Mouse (Mus musculus): ENCODE measurements around the gene Foxm1. TPM values are rescaled to one million over a fixed set of nuclear protein-coding genes. Genes with fewer than 3 reads are reported as not detected.

The Foxm1 gene
- polyA plus RNA-seq, 1 experiment from 2014 or later, result 9.8 TPM

DNA sequence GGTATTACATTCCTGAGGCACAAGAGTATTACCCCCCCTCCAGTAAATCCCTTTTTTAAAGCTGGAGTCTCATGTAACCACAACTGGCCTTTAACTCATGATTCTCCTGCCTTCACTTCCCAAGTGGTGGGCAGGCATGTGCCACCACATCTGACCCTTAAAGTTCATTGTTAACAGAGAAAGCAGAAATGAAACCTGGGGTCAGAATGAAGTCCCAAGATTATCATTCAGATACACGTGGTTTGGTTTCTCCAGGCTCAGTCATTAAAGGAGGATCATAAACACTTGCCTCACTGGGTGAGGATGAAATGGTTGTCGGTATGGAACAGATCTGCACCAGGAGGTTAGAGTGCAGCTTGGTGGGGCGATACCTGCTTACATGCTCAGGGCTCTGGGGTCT is 18.5 kb downstream of the Foxm1 start:
- no peak overlapping the region for H3K9ac ChIP-seq (replicated peaks; ENCODE audit: low read length)
- no peaks in the 10 kb centered on the region for H3K4me1 ChIP-seq (ENCODE audit: control insufficient read depth, insufficient read depth, low read length)
- H3K4me2 ChIP-seq (ENCODE audit: low read length), result no peak overlapping the region
- no peaks in the 10 kb centered on the region for H3K9me3 ChIP-seq (ENCODE audit: control insufficient read depth, low read length)
- ATAC-seq (ENCODE audit: low FRiP score, low TSS enrichment) (no peak), DNase-seq (no peak)
- H3K27ac ChIP-seq (replicated peaks; ENCODE audit: low read depth, low read length), result no peak overlapping the region
- no peaks in the 10 kb centered on the region; the same call in 1 of the 2 replicates for H3K36me3 ChIP-seq (ENCODE audit: control insufficient read depth, insufficient read depth, low read length)
- no peak overlapping the region for H3K4me3 ChIP-seq (replicated peaks; ENCODE audit: low read depth, low read length)
- WGBS, result 81% methylated on average over 3 of the region's 3 CpGs
- no peaks in the 10 kb centered on the region for H3K27me3 ChIP-seq (ENCODE audit: control insufficient read depth, insufficient read depth, low read length)

GRCm38 (mm10) chr6:128383752-128384151 is 21.0 kb downstream of the Foxm1 start:
- Histone ChIP-seq H3K27me3 (ENCODE audit: control insufficient read depth, insufficient read depth, low read length) (no peaks in the 10 kb centered on the region), H3K4me3 (replicated peaks; ENCODE audit: low read depth, low read length) (no peak overlapping the region), H3K4me2 (ENCODE audit: low read length) (no peak overlapping the region), H3K36me3 (ENCODE audit: control insufficient read depth, insufficient read depth, low read length) (no peaks in the 10 kb centered on the region), H3K9ac (replicated peaks; ENCODE audit: low read length) (no peak overlapping the region), H3K4me1 (ENCODE audit: control insufficient read depth, insufficient read depth, low read length) (no peaks in the 10 kb centered on the region), H3K9me3 (ENCODE audit: control insufficient read depth, low read length) (no peaks in the 10 kb centered on the region), H3K27ac (replicated peaks; ENCODE audit: low read depth, low read length) (no peak overlapping the region)
- ATAC-seq (ENCODE audit: low FRiP score, low TSS enrichment), result no peak
- no peak for DNase-seq
- WGBS, result 71% methylated on average over 7 of the region's 7 CpGs

- Histone ChIP-seq H3K36me3 (ENCODE audit: control insufficient read depth, insufficient read depth, low read length) (no peaks in the 10 kb centered on the region), H3K9me3 (ENCODE audit: control insufficient read depth, low read length) (no peaks in the 10 kb centered on the region), H3K4me1 (ENCODE audit: control insufficient read depth, insufficient read depth, low read length) (no peaks in the 10 kb centered on the region), H3K27ac (replicated peaks; ENCODE audit: low read depth, low read length) (no peak overlapping the region), H3K4me3 (replicated peaks; ENCODE audit: low read depth, low read length) (no peak overlapping the region), H3K4me2 (ENCODE audit: low read length) (no peak overlapping the region), H3K9ac (replicated peaks; ENCODE audit: low read length) (no peak overlapping the region), H3K27me3 (ENCODE audit: control insufficient read depth, insufficient read depth, low read length) (no peaks in the 10 kb centered on the region)
- ATAC-seq (ENCODE audit: low FRiP score, low TSS enrichment) (no peak), DNase-seq (no peak)
- WGBS, result 85% methylated on average over 1 of the region's 1 CpGs
These were observed 22.3 kb downstream of the Foxm1 start for GRCm38 (mm10) chr6:128385026-128385425.

DNA sequence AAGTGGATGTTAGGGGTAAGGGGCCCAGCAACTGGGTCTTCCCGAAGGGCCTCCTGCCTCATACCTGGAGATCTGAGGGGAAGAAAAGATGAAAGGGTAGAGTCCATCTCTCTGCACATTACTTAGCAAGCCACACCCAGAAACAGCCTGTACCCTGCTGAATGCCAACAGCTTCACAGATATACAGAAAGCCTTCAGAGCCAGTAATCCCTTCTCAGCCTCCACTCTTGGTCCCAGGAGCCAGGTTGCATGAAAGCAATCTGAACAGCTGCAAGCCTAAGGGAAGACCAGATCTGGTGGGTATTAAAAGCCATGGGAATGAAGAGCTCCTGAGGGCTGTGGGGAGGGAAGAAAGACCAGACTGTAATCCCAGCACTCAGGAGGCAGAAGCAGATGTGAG is 26.4 kb downstream of the Foxm1 start:
- H3K4me1 ChIP-seq (ENCODE audit: control insufficient read depth, insufficient read depth, low read length), result no peaks in the 10 kb centered on the region
- no peak overlapping the region for H3K27ac ChIP-seq (replicated peaks; ENCODE audit: low read depth, low read length)
- H3K4me3 ChIP-seq (replicated peaks; ENCODE audit: low read depth, low read length), result no peak overlapping the region
- no peak for ATAC-seq (ENCODE audit: low FRiP score, low TSS enrichment)
- H3K36me3 ChIP-seq (ENCODE audit: control insufficient read depth, insufficient read depth, low read length), result no peaks in the 10 kb centered on the region
- H3K9me3 ChIP-seq (ENCODE audit: control insufficient read depth, low read length), result no peaks in the 10 kb centered on the region
- H3K27me3 ChIP-seq (ENCODE audit: control insufficient read depth, insufficient read depth, low read length), result no peaks in the 10 kb centered on the region
- no peak for DNase-seq
- no peak overlapping the region for H3K4me2 ChIP-seq (ENCODE audit: low read length)
- 100% methylated on average over 1 of the region's 1 CpGs for WGBS
- no peak overlapping the region for H3K9ac ChIP-seq (replicated peaks; ENCODE audit: low read length)

DNA sequence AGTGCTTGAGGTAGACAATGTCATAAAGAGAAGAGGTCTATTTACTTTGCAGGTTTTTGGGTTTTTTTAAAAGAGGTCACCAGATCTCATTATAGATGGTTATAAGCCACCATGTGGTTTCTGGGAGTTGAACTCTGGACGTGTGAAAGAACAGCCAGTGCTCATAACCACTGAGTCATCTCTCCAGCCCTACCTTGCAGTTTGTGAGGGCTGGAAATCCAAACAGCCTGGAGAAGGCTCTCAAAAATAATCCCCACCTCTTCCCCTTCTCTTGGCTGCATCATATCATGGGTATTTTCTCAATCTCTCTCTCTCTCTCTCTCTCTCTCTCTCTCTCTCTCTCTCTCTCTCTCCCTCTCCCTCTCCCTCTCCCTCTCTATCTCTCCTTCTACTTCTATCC is 27.9 kb downstream of the Foxm1 start:
- DNase-seq, result no peak
- no peak overlapping the region for H3K4me3 ChIP-seq (replicated peaks; ENCODE audit: low read depth, low read length)
- H3K9me3 ChIP-seq (ENCODE audit: control insufficient read depth, low read length), result no peaks in the 10 kb centered on the region
- H3K9ac ChIP-seq (replicated peaks; ENCODE audit: low read length), result no peak overlapping the region
- H3K36me3 ChIP-seq (ENCODE audit: control insufficient read depth, insufficient read depth, low read length), result no peaks in the 10 kb centered on the region
- no peaks in the 10 kb centered on the region for H3K27me3 ChIP-seq (ENCODE audit: control insufficient read depth, insufficient read depth, low read length)
- no peak for ATAC-seq (ENCODE audit: low FRiP score, low TSS enrichment)
- H3K4me2 ChIP-seq (ENCODE audit: low read length), result no peak overlapping the region
- H3K27ac ChIP-seq (replicated peaks; ENCODE audit: low read depth, low read length), result no peak overlapping the region
- H3K4me1 ChIP-seq (ENCODE audit: control insufficient read depth, insufficient read depth, low read length), result no peaks in the 10 kb centered on the region
- WGBS, result 63% methylated on average over 1 of the region's 1 CpGs

DNA sequence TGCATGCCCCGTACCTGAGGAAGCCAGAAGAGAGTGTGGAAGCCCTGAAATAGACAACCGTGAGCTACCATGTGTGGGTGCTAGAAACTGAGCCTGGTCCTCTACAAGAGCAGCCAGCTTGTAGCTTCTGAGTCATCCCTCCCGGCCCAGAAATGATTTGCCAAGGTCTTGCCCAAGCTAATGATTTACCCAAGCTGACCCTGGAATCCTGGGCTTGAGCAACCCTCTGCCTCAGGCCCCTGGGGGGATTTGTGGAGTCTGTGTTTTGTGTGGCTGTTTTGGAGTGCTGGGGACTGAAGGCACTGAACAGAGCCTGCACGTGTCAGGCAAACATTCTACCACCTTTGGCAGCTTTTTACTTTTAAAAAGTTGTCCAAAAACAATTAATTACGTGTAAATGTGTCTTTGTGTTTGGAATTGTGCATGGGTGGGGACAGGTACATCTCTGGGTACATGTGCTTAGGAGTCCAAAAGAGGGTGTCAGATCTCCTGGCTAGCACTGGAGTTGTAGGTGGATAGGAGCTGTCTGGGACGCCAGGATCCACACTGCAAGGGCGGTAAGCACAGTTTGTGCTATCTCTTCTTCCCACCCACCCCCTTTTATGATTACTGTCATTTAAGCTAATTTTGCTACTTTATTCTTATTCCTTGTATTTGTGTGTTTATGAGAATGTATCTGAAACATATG is 35.0 kb downstream of the Foxm1 start:
- 80% methylated on average over 7 of the region's 7 CpGs for WGBS
- no peaks in the 10 kb centered on the region for H3K9me3 ChIP-seq (ENCODE audit: control insufficient read depth, low read length)

DNA sequence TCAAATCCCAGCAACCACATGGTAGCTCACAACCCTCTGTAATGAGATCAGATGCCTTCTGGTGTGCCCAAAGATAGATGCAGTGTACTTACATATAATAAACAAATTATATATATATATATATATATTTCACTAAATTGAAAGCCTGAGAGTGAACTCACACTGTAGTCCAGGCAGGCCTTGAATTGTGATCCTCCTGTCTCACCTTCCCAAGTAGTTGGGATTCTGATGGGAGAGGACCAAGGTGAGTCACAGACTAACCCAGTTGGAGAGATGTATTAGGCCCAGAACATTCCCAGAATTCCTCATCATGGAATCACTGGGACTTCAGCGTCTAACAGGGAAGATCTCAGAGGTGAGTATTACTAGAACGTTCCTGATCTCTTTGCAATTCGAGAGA is 36.2 kb downstream of the Foxm1 start, which contains the start of gene Nrip2:
Nrip2 (plus strand) TSS at position 301 of the 400 bp plus-strand sequence.
- Histone ChIP-seq H3K4me1 (ENCODE audit: control insufficient read depth, insufficient read depth, low read length) (no peaks in the 10 kb centered on the region), H3K27me3 (ENCODE audit: control insufficient read depth, insufficient read depth, low read length) (no peaks in the 10 kb centered on the region), H3K36me3 (ENCODE audit: control insufficient read depth, insufficient read depth, low read length) (no peaks in the 10 kb centered on the region), H3K9ac (replicated peaks; ENCODE audit: low read length) (peak within 1 kb of the TSS; percentile 42), H3K4me3 (replicated peaks; ENCODE audit: low read depth, low read length) (peak within 1 kb of the TSS; percentile 24), H3K9me3 (ENCODE audit: control insufficient read depth, low read length) (no peaks in the 10 kb centered on the region), H3K4me2 (ENCODE audit: low read length) (peak within 1 kb of the TSS; percentile 47), H3K27ac (replicated peaks; ENCODE audit: low read depth, low read length) (peak within 1 kb of the TSS; percentile 79)
- ATAC-seq (ENCODE audit: low FRiP score, low TSS enrichment) (no peak), DNase-seq (no peak)
- WGBS, result 72% methylated on average over 3 of the region's 3 CpGs

More for the DNA sequence above, 35.0 kb downstream of the Foxm1 start:
- ATAC-seq (ENCODE audit: low FRiP score, low TSS enrichment) (no peak), DNase-seq (no peak)
- no peaks in the 10 kb centered on the region for H3K4me1 ChIP-seq (ENCODE audit: control insufficient read depth, insufficient read depth, low read length)
- H3K27me3 ChIP-seq (ENCODE audit: control insufficient read depth, insufficient read depth, low read length), result no peaks in the 10 kb centered on the region
- no peak overlapping the region for H3K9ac ChIP-seq (replicated peaks; ENCODE audit: low read length)
- H3K36me3 ChIP-seq (ENCODE audit: control insufficient read depth, insufficient read depth, low read length), result no peaks in the 10 kb centered on the region
- no peak overlapping the region for H3K4me2 ChIP-seq (ENCODE audit: low read length)
- H3K4me3 ChIP-seq (replicated peaks; ENCODE audit: low read depth, low read length), result no peak overlapping the region
- no peak overlapping the region for H3K27ac ChIP-seq (replicated peaks; ENCODE audit: low read depth, low read length)

- H3K4me2 ChIP-seq (ENCODE audit: low read length), result peak overlapping the region; percentile 47
- H3K9me3 ChIP-seq (ENCODE audit: control insufficient read depth, low read length), result no peaks in the 10 kb centered on the region
- ATAC-seq (ENCODE audit: low FRiP score, low TSS enrichment) (peak; percentile 85), DNase-seq (peak; percentile 75)
- no peaks in the 10 kb centered on the region for H3K27me3 ChIP-seq (ENCODE audit: control insufficient read depth, insufficient read depth, low read length)
- H3K27ac ChIP-seq (replicated peaks; ENCODE audit: low read depth, low read length), result peak overlapping the region; percentile 79
- H3K9ac ChIP-seq (replicated peaks; ENCODE audit: low read length), result peak overlapping the region; percentile 42
- H3K36me3 ChIP-seq (ENCODE audit: control insufficient read depth, insufficient read depth, low read length), result no peaks in the 10 kb centered on the region
- WGBS, result 34% methylated on average over 21 of the region's 21 CpGs
- H3K4me3 ChIP-seq (replicated peaks; ENCODE audit: low read depth, low read length), result peak overlapping the region; percentile 24
- H3K4me1 ChIP-seq (ENCODE audit: control insufficient read depth, insufficient read depth, low read length), result no peaks in the 10 kb centered on the region
These were observed 36.8 kb downstream of the Foxm1 start for GRCm38 (mm10) chr6:128399421-128400185.

DNA sequence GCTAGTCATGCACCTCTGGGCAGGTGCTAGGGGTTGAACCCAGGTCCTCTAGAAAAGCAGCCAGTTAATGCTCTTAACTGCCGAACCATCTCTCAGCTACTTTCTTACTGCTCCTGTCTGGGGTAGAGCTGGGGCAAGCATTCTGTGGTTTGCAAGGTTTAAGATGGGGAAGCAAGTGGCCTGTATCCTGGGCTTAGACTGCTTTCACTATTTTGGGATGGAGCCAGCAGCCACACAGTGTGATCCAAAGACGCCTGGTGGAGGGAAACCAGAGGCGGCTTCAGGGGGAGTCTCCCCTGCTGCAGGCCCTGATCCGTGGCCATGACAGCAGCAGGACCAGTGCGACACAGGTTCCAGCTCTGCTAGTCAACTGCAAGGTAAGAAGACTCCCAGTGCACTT is 41.9 kb downstream of the Foxm1 start:
- ATAC-seq (ENCODE audit: low FRiP score, low TSS enrichment) (no peak), DNase-seq (peak; percentile 23)
- Histone ChIP-seq H3K9me3 (ENCODE audit: control insufficient read depth, low read length) (no peaks in the 10 kb centered on the region), H3K27me3 (ENCODE audit: control insufficient read depth, insufficient read depth, low read length) (no peaks in the 10 kb centered on the region), H3K9ac (replicated peaks; ENCODE audit: low read length) (no peak overlapping the region), H3K27ac (replicated peaks; ENCODE audit: low read depth, low read length) (no peak overlapping the region), H3K4me3 (replicated peaks; ENCODE audit: low read depth, low read length) (no peak overlapping the region), H3K4me1 (ENCODE audit: control insufficient read depth, insufficient read depth, low read length) (no peaks in the 10 kb centered on the region), H3K36me3 (ENCODE audit: control insufficient read depth, insufficient read depth, low read length) (peaks cover 37% of the 10 kb centered on the region), H3K4me2 (ENCODE audit: low read length) (no peak overlapping the region)
- 62% methylated on average over 5 of the region's 5 CpGs for WGBS
